Mouse (Mus musculus): ENCODE results near the gene Nek5. TPM values are rescaled to one million over a fixed set of nuclear protein-coding genes. Genes with fewer than 3 reads are reported as not detected.

Gene Nek5
- polyA plus RNA-seq (2015; fragmentation: Nextera tagmentation; extraction: Ambion mirVana) = 0.75 and 0.98 TPM in 2 replicates

GRCm38 (mm10) chr8:22124220-22125152, at the start of gene Nek5:
Gene Nek5, minus strand, starts transcription at chr8:22125053.

GRCm38 (mm10) chr8:22166080-22166603, 41.3 kb upstream of the Nek5 start, which contains the start of gene Nek3:
Gene Nek3, minus strand, starts transcription at chr8:22166435.

GRCm38 (mm10) chr8:22060446-22060889, 64.4 kb downstream of the Nek5 start, which contains the start of gene Alg11:
Gene Alg11, plus strand, starts transcription at chr8:22060721.

DNA sequence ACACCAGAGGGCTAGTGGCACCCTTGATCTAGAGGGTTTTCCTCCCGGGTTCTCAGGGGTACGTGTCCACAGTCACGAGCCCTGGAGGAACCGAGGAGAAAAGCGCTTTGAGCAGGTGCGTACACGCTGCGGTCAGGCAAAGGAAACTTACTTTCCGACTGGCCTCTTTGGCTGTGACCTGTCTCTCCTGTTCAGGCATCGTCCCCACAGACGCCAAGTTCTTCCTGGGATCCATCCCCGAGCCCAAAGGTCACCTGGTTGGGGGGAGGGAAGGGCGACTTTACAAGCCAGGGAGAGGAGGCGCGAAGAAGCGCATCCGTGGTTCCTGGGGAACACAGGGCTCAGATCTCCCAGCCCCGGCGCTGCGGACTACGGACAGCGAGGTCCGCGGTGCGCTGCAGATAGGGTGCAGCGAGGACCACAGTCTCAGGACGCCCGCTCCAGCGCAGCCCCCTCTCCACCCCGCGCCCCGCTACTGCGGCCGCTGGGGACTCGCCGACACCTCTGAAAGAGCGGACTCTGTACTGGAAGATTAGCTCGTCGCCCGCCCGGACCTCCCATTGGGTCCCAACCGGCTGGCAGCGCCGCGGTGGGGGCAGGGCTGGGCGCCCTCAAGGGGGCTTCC, 64.9 kb downstream of the Nek5 start, which contains the start of gene Atp7b:
Atp7b (minus strand) TSS at position 485 of the 625 bp plus-strand sequence.

Other genes with a start within 250 kb of the Nek5 start
- gene Defb9, start 239.6 kb downstream of the Nek5 start, polyA plus RNA-seq (2015; fragmentation: Nextera tagmentation; extraction: Ambion mirVana) = not detected in 2 replicates
- gene Defb11, start 218.6 kb downstream of the Nek5 start, polyA plus RNA-seq (2015; fragmentation: Nextera tagmentation; extraction: Ambion mirVana) = not detected in 2 replicates
- not detected in 2 replicates for gene Defb15, start 192.3 kb downstream of the Nek5 start, polyA plus RNA-seq (2015; fragmentation: Nextera tagmentation; extraction: Ambion mirVana)
- gene Defb35, start 186.7 kb downstream of the Nek5 start, polyA plus RNA-seq (2015; fragmentation: Nextera tagmentation; extraction: Ambion mirVana) = not detected in 2 replicates
- gene Defb13, start 178.3 kb downstream of the Nek5 start, polyA plus RNA-seq (2015; fragmentation: Nextera tagmentation; extraction: Ambion mirVana) = not detected in 2 replicates
- gene Fam90a1a, start 166.3 kb downstream of the Nek5 start, polyA plus RNA-seq (2015; fragmentation: Nextera tagmentation; extraction: Ambion mirVana) = not detected in 2 replicates
- gene Ccdc70, start 155.3 kb downstream of the Nek5 start, polyA plus RNA-seq (2015; fragmentation: Nextera tagmentation; extraction: Ambion mirVana) = not detected in 2 replicates
- 1.9 TPM in 2 replicates for gene Atp7b, start 64.7 kb downstream of the Nek5 start, polyA plus RNA-seq (2015; fragmentation: Nextera tagmentation; extraction: Ambion mirVana)
- 30.4 and 32.2 TPM in 2 replicates for gene Alg11, start 64.3 kb downstream of the Nek5 start, polyA plus RNA-seq (2015; fragmentation: Nextera tagmentation; extraction: Ambion mirVana)
- gene Nek3, start 41.4 kb upstream of the Nek5 start, polyA plus RNA-seq (2015; fragmentation: Nextera tagmentation; extraction: Ambion mirVana) = 5.3 and 5.8 TPM in 2 replicates
- 7.7 and 9.5 TPM in 2 replicates for gene Ckap2, start 60.8 kb upstream of the Nek5 start, polyA plus RNA-seq (2015; fragmentation: Nextera tagmentation; extraction: Ambion mirVana)
- 38.9 and 40.4 TPM in 2 replicates for gene Vps36, start 67.8 kb upstream of the Nek5 start, polyA plus RNA-seq (2015; fragmentation: Nextera tagmentation; extraction: Ambion mirVana)
- gene Thsd1, start 102.3 kb upstream of the Nek5 start, polyA plus RNA-seq (2015; fragmentation: Nextera tagmentation; extraction: Ambion mirVana) = 5.8 and 6.4 TPM in 2 replicates
- not detected in 2 replicates for gene Tpte, start 158.4 kb upstream of the Nek5 start, polyA plus RNA-seq (2015; fragmentation: Nextera tagmentation; extraction: Ambion mirVana)